Mouse (Mus musculus): Measurements from ENCODE around the gene Olfr418. TPM values are rescaled to one million over a fixed set of nuclear protein-coding genes. Genes with fewer than 3 reads are reported as not detected.

Olfr418 gene
- polyA plus RNA-seq, 1 experiment from 2014 or later, result not detected

- no peaks in the 10 kb centered on the region for H3K4me1 ChIP-seq (replicated peaks; ENCODE audit: control insufficient read depth, insufficient read depth, low read length)
- H3K27me3 ChIP-seq (ENCODE audit: control insufficient read depth, insufficient read depth, low read depth, low read length), result no peaks in the 10 kb centered on the region
- H3K4me3 ChIP-seq (ENCODE audit: low read length), result no peak overlapping the region
- no peaks in the 10 kb centered on the region for H3K36me3 ChIP-seq (ENCODE audit: control insufficient read depth, insufficient read depth, low read length)
- no peak for ATAC-seq (ENCODE audit: low read depth)
- no peak overlapping the region for H3K27ac ChIP-seq (ENCODE audit: low read length)
- H3K9me3 ChIP-seq (ENCODE audit: control insufficient read depth, low read length), result no peaks in the 10 kb centered on the region
- WGBS, result 79% methylated on average over 2 of the region's 2 CpGs
- H3K4me2 ChIP-seq (ENCODE audit: low read depth, low read length), result no peak overlapping the region
- H3K9ac ChIP-seq (ENCODE audit: low read length), result no peak overlapping the region
These were observed 52.2 kb downstream of the Olfr418 start for GRCm38 (mm10) chr1:173317925-173318477.

DNA sequence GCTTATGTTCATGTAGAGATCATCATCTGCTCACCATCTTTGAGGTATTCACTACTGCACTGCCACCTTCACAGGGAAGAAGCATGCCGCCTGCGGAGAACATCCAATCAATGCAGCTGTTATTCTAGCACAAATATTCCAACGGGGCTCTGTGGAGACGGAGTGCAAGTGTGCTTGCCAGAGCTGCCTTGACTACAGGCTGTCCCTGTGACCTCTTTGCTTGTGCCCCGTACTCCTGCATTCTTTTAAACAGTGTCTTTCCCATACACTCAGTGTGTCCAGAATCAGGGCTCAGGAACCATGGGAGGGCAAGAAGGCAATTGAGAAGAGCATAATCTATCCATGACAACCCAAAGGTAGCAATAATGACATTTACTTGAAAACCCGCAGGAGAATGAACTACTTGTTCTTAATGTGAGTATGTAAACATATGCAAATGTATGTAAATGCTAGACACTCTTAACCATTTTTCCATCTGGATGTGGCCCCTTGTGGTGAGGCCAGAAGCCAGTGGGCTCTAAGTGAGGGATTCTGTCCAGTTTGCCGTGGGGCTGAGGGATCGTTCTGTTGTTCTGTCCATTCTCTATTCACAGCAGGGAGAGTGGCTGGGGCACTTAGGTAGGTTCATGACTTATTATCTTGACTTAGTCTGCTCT, 55.9 kb downstream of the Olfr418 start:
- WGBS, result 68% methylated on average over 8 of the region's 8 CpGs
- no peak for ATAC-seq (ENCODE audit: low read depth)
- H3K4me1 ChIP-seq (replicated peaks; ENCODE audit: control insufficient read depth, insufficient read depth, low read length), result no peaks in the 10 kb centered on the region
- H3K4me2 ChIP-seq (ENCODE audit: low read depth, low read length), result no peak overlapping the region
- no peaks in the 10 kb centered on the region for H3K9me3 ChIP-seq (ENCODE audit: control insufficient read depth, low read length)
- H3K4me3 ChIP-seq (ENCODE audit: low read length), result no peak overlapping the region
- no peak overlapping the region for H3K27ac ChIP-seq (ENCODE audit: low read length)
- no peak overlapping the region for H3K9ac ChIP-seq (ENCODE audit: low read length)
- no peaks in the 10 kb centered on the region for H3K36me3 ChIP-seq (ENCODE audit: control insufficient read depth, insufficient read depth, low read length)
- H3K27me3 ChIP-seq (ENCODE audit: control insufficient read depth, insufficient read depth, low read depth, low read length), result no peaks in the 10 kb centered on the region

- no peaks in the 10 kb centered on the region for H3K4me1 ChIP-seq (replicated peaks; ENCODE audit: control insufficient read depth, insufficient read depth, low read length)
- H3K4me3 ChIP-seq (ENCODE audit: low read length), result no peak overlapping the region
- no peaks in the 10 kb centered on the region for H3K27me3 ChIP-seq (ENCODE audit: control insufficient read depth, insufficient read depth, low read depth, low read length)
- WGBS, result 60% methylated on average over 6 of the region's 6 CpGs
- no peaks in the 10 kb centered on the region for H3K36me3 ChIP-seq (ENCODE audit: control insufficient read depth, insufficient read depth, low read length)
- no peak overlapping the region for H3K4me2 ChIP-seq (ENCODE audit: low read depth, low read length)
- no peaks in the 10 kb centered on the region for H3K9me3 ChIP-seq (ENCODE audit: control insufficient read depth, low read length)
- H3K27ac ChIP-seq (ENCODE audit: low read length), result no peak overlapping the region
- no peak overlapping the region for H3K9ac ChIP-seq (ENCODE audit: low read length)
- ATAC-seq (ENCODE audit: low read depth), result no peak
These were observed 56.4 kb downstream of the Olfr418 start for GRCm38 (mm10) chr1:173322249-173322627.

Other genes starting within 250 kb of the Olfr418 start
- not detected in 2 replicates for gene Olfr1408, start 128.6 kb upstream of the Olfr418 start, polyA plus RNA-seq (2015; fragmentation: Nextera tagmentation; extraction: Ambion mirVana)
- not detected in 2 replicates for gene Olfr1406, start 75.4 kb upstream of the Olfr418 start, polyA plus RNA-seq (2015; fragmentation: Nextera tagmentation; extraction: Ambion mirVana)
- gene Olfr218, start 68.2 kb upstream of the Olfr418 start, polyA plus RNA-seq (2015; fragmentation: Nextera tagmentation; extraction: Ambion mirVana), result not detected in 2 replicates
- gene Olfr1404, start 53.6 kb upstream of the Olfr418 start, polyA plus RNA-seq (2015; fragmentation: Nextera tagmentation; extraction: Ambion mirVana), result not detected in 2 replicates
- 0.21 TPM in 1 of 2 replicates, not detected in the other for gene Fcer1a, start 38.8 kb upstream of the Olfr418 start, polyA plus RNA-seq (2015; fragmentation: Nextera tagmentation; extraction: Ambion mirVana)
- not detected in 2 replicates for gene Mptx2, start 11.8 kb downstream of the Olfr418 start, polyA plus RNA-seq (2015; fragmentation: Nextera tagmentation; extraction: Ambion mirVana)
- gene Ackr1, start 67.7 kb downstream of the Olfr418 start, polyA plus RNA-seq (2015; fragmentation: Nextera tagmentation; extraction: Ambion mirVana), result 0.21 and 0.73 TPM in 2 replicates
- gene Aim2, start 84.9 kb downstream of the Olfr418 start, polyA plus RNA-seq (2015; fragmentation: Nextera tagmentation; extraction: Ambion mirVana), result 1.3 and 2.6 TPM in 2 replicates
- gene Cadm3, start 101.7 kb downstream of the Olfr418 start, polyA plus RNA-seq (2015; fragmentation: Nextera tagmentation; extraction: Ambion mirVana), result 0.87 and 0.94 TPM in 2 replicates
- gene Ifi206, start 225.0 kb downstream of the Olfr418 start, polyA plus RNA-seq (2015; fragmentation: Nextera tagmentation; extraction: Ambion mirVana), result 0.08 and 0.21 TPM in 2 replicates

All from lung, embryonic 16.5 days (tissue).